Mouse (Mus musculus) monocyte, adult 2 months (primary cell): Measurements from ENCODE around the gene Ppm1h.

Experiments
- DNase-seq, 2 experiments: peaks; one replicate each; pipeline ENCODE4 v3.0.0; 2022; ENCODE audit warnings: low spot score in 2 of 2, low read depth in 1 of 2

The Ppm1h gene

GRCm38 (mm10) chr10:122698347-122698746 is 19.8 kb downstream of the Ppm1h start:
- DNase-seq: no peak

GRCm38 (mm10) chr10:122704901-122705300 is 26.3 kb downstream of the Ppm1h start:
- no peak for DNase-seq

- DNase-seq: no peak
Observed at GRCm38 (mm10) chr10:122705457-122705856, 26.9 kb downstream of the Ppm1h start.

- DNase-seq: no peak
Observed at GRCm38 (mm10) chr10:122711381-122711811, 32.8 kb downstream of the Ppm1h start.

GRCm38 (mm10) chr10:122712307-122712706 is 33.7 kb downstream of the Ppm1h start:
- DNase-seq: no peak

- no peak for DNase-seq
Observed at GRCm38 (mm10) chr10:122715856-122716255, 37.3 kb downstream of the Ppm1h start.

- DNase-seq: no peak
Observed at GRCm38 (mm10) chr10:122716286-122716685, 37.7 kb downstream of the Ppm1h start.

GRCm38 (mm10) chr10:122716739-122717474 is 38.3 kb downstream of the Ppm1h start:
- no peak for DNase-seq

- DNase-seq: no peak
Observed at GRCm38 (mm10) chr10:122717754-122718415, 39.3 kb downstream of the Ppm1h start.

GRCm38 (mm10) chr10:122718951-122719350 is 40.4 kb downstream of the Ppm1h start:
- DNase-seq: no peak

- DNase-seq: no peak
Observed at GRCm38 (mm10) chr10:122722111-122722510, 43.5 kb downstream of the Ppm1h start.

- no peak for DNase-seq
Observed at GRCm38 (mm10) chr10:122724692-122725091, 46.1 kb downstream of the Ppm1h start.

GRCm38 (mm10) chr10:122727228-122727627 is 48.7 kb downstream of the Ppm1h start:
- no peak for DNase-seq

GRCm38 (mm10) chr10:122728172-122728571 is 49.6 kb downstream of the Ppm1h start:
- DNase-seq: no peak

- DNase-seq: no peak
Observed at GRCm38 (mm10) chr10:122732146-122732545, 53.6 kb downstream of the Ppm1h start.

GRCm38 (mm10) chr10:122734521-122734920 is 56.0 kb downstream of the Ppm1h start:
- DNase-seq: no peak

GRCm38 (mm10) chr10:122735284-122735784 is 56.8 kb downstream of the Ppm1h start:
- DNase-seq: no peak

- DNase-seq: no peak
Observed at GRCm38 (mm10) chr10:122736835-122737234, 58.3 kb downstream of the Ppm1h start.

GRCm38 (mm10) chr10:122738526-122738925 is 60.0 kb downstream of the Ppm1h start:
- DNase-seq: no peak

GRCm38 (mm10) chr10:122739037-122739436 is 60.5 kb downstream of the Ppm1h start:
- no peak for DNase-seq

- DNase-seq: no peak
Observed at GRCm38 (mm10) chr10:122740117-122740516, 61.6 kb downstream of the Ppm1h start.

- no peak for DNase-seq
Observed at GRCm38 (mm10) chr10:122741191-122741590, 62.6 kb downstream of the Ppm1h start.
